Mouse (Mus musculus) lung, postnatal 0 days (tissue): ENCODE data around the gene Syne3.

Source experiments
- CTCF ChIP-seq: IDR thresholded peaks from 2 replicates; pipeline ENCODE4 v1.5.1; 2016; ENCODE audit warnings: antibody characterized with exemption, mild to moderate bottlenecking
- EP300 ChIP-seq: IDR thresholded peaks from 2 replicates; pipeline ENCODE4 v1.6.1; 2016; ENCODE audit warnings: antibody characterized with exemption, mild to moderate bottlenecking, control low read depth

GRCm38 (mm10) chr12:105022141-105022540, 12.5 kb upstream of the Syne3 start:
- TF ChIP-seq CTCF (no peak), EP300 (no peak)
